Mouse (Mus musculus): ENCODE measurements around the gene Atp5s. TPM values are rescaled to one million over a fixed set of nuclear protein-coding genes. Genes with fewer than 3 reads are reported as not detected.

Atp5s gene
- total RNA-seq, 2 experiments from 2014 or later: 25.2 to 28.2 TPM

DNA sequence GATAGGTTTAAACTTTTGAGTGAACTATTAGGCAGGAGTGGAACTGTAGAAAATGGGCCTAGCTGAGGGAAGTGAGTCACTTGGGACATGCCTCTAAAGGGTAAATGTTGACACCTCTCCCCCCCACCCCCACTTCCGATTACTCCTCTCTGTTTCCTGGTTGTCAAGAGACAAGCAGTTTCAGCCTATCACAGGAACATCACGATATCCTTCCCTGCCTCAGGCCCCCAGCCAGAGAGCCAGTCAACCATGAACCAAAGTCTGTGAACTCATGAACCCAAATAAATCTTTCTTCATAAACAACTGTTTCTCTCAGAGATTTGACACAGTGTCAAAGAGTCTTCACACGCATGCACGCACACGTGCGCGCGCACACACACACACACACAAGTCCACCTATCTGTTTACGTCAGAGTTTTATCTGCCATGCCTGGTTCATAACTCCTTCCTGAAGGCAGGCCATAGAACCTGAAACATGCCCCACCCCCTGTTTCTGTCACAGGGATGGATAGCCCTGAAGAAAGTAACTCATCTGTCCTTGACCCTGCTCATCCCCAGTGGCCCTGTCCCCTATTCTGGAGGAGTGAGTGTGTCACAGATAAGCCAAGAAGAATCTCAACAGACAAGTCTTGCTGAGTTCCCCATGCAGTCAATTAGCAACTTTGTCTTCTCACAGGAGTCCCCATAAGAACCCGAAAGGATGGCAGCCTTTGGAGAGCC, 41.6 kb downstream of the Atp5s start:
- intact Hi-C loops (cut with DNase I): no loop called here
- DNase-seq (ENCODE audit: extremely low spot score in 1 of 2, low spot score in 2 of 2): no peak

DNA sequence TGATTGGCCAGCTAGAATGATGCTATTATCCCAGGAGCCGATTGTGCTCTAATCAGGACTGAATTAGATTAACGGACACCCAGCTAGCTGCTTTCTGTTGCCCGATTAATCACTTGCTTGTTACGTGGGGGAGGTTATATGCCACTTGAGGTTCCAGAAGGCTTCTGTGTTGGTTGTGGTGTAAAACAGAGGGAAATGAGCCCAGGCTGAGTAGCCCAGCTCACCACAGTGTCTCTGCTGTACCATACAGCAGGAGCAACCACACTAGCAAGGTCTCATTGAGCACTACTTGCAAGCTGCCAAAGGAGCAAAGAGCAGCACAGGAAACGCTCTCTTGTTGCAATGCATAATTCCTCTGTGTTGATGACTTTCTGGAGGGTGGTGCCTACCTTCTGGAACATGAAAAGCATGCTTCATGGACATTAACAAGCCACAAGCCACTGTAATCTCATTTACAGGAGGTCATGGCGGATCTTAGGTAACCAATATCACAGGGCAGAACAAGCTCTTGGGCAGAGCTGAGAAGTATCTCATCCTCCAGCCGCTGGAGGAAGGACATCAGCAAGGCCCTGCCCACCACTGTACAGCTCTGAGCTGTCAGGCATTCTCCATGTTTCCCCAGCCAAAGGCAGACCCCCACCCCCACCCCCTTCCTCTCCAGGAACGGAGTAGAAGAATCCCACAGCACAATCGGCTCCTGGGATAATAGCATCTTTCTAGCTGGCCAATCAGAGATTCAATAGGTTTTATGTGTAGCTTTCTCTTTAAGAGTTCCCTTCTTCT, 42.9 kb downstream of the Atp5s start:
- intact Hi-C loops (cut with DNase I): no loop called here
- DNase-seq (ENCODE audit: extremely low spot score in 1 of 2, low spot score in 2 of 2): no peak

DNA sequence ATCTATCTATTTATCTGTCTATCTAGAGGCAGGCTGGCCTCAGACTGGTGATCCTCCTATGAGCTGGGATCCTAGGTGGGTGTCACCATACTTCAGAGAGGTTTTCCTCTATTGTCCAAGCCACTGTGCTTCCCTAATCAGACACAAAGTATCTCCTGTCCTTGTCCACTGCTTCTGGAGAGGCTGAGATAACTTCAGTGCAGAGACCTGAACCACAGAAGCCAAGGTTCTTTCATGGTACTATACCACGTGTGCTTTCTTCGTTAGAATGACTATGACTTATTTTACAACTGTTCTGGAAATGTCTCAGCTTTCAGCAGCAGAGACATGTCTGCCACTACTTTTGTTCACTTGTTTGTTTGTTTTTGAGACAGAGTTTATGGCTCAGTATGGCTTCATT, 44.1 kb downstream of the Atp5s start:
- intact Hi-C loops (cut with DNase I): no loop called here
- no peak for DNase-seq (ENCODE audit: extremely low spot score in 1 of 2, low spot score in 2 of 2)

DNA sequence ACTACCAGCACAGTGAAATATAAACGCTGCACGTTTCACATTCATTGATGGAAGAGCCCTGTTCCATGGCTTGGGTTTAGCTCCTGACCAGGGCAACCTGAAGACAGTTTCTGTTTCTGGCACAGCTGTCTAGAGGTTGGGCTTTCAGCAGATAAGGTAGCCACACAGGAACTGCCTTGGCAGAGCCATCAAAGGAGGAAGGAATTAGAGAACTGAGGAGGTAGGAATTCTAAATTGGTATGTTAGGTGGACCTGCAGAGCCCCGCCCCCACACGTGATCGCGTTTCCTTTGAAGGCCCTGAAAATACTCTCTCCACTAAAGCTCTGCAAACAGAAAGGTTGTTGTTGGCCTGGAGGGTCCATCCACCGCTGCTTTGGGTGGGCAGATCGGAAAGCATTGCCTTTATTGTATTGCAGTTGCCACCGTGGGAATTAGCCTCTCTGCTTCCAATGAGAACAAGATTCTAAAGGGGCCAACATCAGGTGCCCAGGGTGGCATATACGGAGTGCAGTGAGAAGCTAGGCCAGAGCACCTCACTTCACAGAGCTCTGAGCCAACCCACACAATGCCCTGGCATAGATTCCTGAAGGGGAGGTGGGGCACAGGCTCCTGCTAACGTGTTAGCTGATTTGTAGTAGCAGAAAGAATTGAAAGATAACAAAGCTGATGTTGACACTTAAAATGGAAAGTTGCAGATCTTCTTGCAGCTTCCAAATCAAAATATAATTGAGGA, 52.0 kb downstream of the Atp5s start:
- intact Hi-C loops (cut with DNase I): no loop called here
- DNase-seq (ENCODE audit: extremely low spot score in 1 of 2, low spot score in 2 of 2): no peak

DNA sequence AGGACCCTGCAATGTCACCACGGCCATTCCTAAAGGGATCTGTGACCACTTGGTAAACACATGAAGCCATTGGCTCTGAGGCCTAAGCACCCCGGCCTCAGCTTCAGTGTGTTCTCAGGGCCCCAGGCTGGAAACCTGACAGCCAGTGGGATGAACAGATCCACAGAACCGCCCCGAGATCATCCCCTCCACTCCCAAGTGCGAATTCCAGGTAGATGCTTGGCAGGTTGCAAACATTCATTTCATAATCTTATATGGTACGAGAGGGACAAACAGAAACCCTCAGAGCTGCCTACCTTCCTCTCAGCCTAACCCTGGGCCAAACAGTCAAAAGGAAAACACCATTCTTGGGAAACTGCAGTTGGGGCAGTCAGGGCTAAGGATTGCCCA, 52.6 kb downstream of the Atp5s start:
- intact Hi-C loops (cut with DNase I): no loop called here
- DNase-seq (ENCODE audit: extremely low spot score in 1 of 2, low spot score in 2 of 2): no peak

DNA sequence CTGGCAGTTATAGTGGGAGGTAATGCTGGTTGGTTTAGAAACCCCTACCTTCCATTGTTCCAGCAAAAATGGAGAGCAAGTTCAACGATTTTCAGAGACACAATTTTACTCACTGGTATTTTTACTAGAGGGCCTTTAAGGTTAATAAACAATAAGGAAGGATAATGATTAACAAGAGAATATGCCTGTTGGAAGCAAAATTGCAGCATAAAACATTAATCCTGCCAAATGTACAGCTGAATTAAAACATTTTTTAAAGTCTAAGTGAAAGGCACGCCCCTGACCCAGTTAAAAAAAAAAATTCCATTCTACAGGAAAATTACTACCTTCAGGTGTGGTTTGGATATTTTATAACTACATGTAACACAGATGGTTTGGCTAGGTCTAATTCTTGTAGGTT, 53.2 kb downstream of the Atp5s start:
- intact Hi-C loops (cut with DNase I): no loop called here
- DNase-seq (ENCODE audit: extremely low spot score in 1 of 2, low spot score in 2 of 2): no peak

DNA sequence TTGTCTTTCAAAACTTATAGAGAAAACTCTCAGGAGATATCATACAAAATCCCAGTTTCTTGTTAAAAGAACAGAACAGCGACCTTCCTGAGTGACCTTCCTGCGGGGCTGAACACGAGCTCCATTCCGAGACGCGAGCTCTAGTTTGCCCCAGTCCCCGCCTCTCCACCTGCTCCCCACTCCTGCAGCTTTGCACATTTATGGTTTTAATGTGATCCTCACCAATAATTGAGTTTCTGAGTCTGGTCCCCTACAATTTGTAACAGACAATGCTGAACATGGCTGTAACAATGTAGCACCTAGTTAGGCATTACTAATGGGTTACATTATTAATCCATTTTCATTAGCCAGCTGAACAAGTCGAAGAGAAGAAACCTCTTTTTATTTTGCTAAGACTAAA, 56.7 kb downstream of the Atp5s start:
- intact Hi-C loops (cut with DNase I): no loop called here
- DNase-seq (ENCODE audit: extremely low spot score in 1 of 2, low spot score in 2 of 2): no peak

DNA sequence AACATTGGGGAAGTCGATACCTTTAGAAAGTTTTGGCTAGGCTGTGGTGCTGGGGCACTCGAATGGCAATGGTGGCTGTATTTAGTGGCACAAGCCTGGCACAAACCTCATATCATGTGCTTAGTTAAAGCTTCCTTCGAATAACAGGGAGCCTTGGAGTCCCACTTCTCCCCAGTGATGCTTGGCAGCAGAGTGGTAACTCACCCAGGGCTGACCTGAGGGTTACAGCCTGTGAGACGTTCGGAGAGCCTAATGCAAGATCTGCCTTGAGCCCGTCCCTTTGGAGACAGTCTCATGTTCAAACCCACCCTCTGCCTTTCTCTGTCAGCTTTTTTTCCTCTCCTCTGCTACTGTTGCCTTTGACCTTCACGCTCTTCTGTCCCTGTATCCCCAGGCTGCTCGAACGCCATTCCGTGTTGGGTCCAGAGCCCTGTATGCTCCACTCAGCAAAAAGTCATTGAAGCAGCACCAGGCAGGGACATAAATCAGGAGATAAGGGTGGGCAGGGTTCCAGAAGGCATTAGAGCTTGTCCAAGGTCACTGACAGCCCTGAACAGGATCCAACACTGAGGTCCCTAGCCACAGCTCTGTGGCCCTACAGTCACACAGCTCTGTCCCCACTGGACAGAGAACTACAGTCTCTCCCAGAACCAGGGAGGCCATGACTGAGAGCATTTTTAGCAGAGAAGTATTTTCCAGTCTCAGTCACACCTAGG, 57.3 kb downstream of the Atp5s start:
- intact Hi-C loops (cut with DNase I): no loop called here
- no peak for DNase-seq (ENCODE audit: extremely low spot score in 1 of 2, low spot score in 2 of 2)

DNA sequence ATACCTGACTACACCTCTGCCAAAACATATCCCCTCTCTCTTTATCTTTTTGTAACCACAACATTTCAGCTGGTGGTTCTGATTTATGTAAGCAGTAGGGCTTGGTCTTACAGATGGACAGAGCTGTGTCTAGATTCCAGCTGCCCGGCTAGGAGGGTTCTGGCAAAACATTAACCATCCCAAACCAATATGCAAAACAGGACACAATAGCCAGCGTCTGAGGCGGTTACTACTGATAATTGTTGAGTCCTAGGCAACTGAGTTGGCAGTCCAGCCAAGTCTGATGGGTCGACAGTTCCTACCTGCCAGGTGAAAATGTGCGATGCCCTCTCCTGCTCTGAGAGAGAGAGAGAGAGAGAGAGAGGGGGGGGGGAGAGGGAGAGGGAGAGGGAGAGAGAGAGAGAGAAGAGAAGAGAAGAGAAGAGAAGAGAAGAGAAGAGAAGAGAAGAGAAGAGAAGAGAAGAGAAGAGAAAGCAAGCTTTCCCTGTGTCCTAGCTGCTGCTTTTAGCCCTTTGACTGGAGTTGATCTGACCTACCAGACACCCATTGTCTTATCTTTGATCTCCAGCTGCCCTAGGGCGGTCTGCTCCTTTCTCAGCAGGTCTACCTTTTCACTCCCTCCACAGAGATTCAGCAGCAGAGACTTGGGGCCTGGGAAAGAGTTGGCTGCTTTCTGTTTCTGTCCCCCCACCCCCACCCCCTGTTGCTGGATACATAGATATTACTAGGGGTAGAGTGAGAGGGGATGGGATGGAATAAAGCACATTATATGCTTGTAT, 58.7 kb downstream of the Atp5s start:
- no peak for DNase-seq (ENCODE audit: extremely low spot score in 1 of 2, low spot score in 2 of 2)
- intact Hi-C loops (cut with DNase I): no loop called here

DNA sequence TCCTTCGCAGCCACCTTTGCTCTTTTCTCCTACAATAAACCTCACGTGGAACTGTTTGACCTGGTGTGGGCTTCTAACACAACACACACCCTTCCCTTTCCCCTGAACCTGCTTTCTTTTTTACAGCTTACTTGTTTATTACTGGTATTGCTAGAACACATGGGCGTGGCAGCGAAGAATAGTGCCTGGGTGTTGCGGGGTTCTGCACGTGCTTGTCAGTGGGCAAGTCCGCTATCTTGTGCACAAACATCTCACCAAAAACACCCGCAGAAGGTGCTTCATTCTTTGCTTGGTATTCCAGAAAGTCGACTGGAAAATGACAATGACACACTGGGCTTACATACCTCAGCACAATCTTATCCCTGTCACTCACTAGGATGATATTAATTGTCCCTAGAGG, 60.7 kb downstream of the Atp5s start:
- no peak for DNase-seq (ENCODE audit: extremely low spot score in 1 of 2, low spot score in 2 of 2)
- intact Hi-C loops (cut with DNase I): no loop called here

DNA sequence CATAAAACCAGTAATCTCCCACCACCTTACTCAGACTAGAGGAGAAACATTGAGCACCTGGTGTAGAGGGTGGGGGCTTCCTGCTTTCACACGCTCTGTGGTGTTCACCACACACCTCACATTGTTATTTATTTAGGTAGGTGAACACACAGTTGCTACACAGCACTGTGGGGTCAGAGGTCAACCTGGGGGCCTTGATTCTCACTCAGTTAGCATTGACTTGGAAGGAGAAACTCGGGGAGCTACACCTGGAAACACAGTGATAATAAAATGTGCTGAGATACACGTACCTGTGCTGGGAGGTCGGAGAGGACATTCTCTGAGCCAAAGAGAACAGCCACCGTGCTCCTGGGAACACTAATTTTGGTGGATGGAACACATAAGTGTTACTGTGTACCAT, 63.6 kb downstream of the Atp5s start:
- intact Hi-C loops (cut with DNase I): no loop called here
- DNase-seq (ENCODE audit: extremely low spot score in 1 of 2, low spot score in 2 of 2): no peak

DNA sequence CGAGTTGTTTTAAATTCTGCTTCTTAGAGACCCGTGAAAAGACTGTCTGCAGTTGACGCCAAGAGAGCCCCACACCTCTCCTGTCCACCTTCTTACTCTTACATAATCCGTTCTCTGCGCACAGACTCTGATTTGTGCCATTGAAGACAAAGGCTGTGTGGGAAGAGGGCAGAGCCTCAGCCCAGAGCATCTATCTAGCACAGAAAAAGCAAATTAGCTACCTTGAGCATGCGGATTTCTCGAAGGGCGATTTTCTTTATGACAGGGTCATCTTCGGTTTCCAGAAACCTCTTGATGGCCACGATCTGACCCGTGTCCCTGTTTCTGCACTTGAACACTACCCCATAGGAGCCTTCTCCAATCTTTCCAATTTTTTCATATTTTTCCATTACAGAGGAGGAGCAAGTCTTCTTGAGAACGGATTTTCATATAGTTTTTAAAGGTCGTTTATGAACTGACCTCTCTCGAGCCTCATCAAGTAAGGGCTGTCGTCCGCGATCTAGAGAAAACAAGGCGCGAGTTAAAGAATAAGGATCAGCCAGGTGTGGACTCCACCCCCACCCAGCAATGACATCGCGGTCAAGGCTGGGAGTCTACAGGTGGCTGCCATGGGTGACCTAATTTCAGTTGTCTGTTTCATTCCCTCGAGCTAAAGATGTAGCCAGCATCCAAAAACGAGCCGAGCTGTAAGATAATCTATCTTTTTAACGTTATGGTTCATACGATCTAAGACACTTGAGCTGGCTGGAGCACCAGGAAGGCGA, 65.2 kb downstream of the Atp5s start:
- no peak for DNase-seq (ENCODE audit: extremely low spot score in 1 of 2, low spot score in 2 of 2)
- intact Hi-C loops (cut with DNase I): no loop called here

DNA sequence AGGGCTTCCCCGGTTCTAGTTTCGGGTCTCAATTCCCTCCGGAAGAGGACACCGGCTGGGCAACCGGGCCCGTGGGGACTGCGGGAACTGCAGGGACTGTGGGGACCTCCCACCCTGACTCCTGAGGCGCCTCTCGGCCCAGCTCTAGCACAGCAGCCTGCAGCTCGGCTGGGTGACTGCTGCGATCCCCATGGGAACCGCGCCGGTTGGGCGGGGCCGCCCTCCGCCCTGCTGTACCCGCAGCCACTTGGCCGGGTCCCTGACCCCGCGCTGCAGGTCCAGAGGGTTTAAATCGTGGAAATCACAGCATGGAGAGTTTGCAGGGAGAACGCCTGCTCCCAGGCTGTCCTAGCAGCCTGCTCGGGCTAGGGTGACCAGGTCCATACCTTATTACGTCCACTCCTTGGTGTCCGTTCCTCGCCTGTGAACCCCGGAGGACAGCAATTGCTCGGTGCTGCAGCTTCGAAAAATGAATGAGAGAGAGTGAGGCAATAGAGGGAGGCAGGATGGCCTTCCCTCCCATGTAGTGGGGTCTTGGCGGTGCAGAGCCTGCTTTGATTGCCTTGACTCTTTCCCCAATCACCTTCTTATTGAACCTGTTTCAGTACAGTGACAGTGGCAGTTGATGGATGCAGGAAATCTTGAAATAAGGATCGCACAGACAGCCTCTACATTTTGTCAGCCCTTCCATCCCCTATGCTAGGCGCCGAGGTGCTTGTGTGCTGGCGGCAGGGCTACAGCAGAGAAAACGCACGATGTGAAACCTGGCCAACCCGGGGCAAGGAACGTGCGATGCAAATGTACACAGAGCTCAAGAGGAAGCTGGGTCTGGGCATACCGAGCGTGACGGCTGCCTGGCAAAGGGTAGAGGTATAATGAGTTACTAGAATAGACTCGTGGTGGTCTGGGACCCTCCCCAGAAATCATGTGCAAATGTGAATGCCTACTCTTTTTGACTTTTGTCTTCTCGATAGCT, 66.1 kb downstream of the Atp5s start, which contains the start of gene Cdkl1:
Gene Cdkl1 (minus strand): TSS at position 738 of the 976 bp plus-strand sequence.
- peak; percentile 52 to 84 for DNase-seq (ENCODE audit: extremely low spot score in 1 of 2, low spot score in 2 of 2)
- intact Hi-C loops (cut with DNase I): no loop called here
